Mouse (Mus musculus) hindbrain, postnatal 0 days (tissue): ENCODE measurements around the gene Ldlrap1. TPM values are rescaled to one million over a fixed set of nuclear protein-coding genes. Genes with fewer than 3 reads are reported as not detected.

Experiments
- ATAC-seq: fragments of 200-750 bp; cut with Nextera tagmentation; 2 replicates; pipeline ENCODE4 v1.8.0; 2017; ENCODE audit warnings: mild to moderate bottlenecking, moderate TSS enrichment, moderate library complexity
- DNase-seq: peaks from one replicate; pipeline ENCODE4 v3.0.0-alpha.2; 2015; ENCODE audit warnings: low spot score
- H3K27ac ChIP-seq: fragments of 300-500 bp; sonication (generic); 2 replicates; pipeline ENCODE4 v1.5.1; 2014; ENCODE audit warnings: mild to moderate bottlenecking
- H3K27me3 ChIP-seq: fragments of 300-500 bp; sonication (generic); 2 replicates; pipeline ENCODE4 v1.6.1; 2014; ENCODE audit warnings: low read length, mixed read lengths; ENCODE audit not compliant: insufficient read depth
- H3K36me3 ChIP-seq: fragments of 300-500 bp; sonication (generic); 2 replicates; pipeline ENCODE4 v1.6.1; 2014; ENCODE audit warnings: low read length, mixed read lengths; ENCODE audit not compliant: insufficient read depth
- H3K4me1 ChIP-seq: fragments of 300-500 bp; sonication (generic); 2 replicates; pipeline ENCODE4 v1.6.1; 2014; ENCODE audit warnings: antibody characterized with exemption, low read length, mixed read lengths; ENCODE audit not compliant: insufficient read depth
- H3K4me2 ChIP-seq: fragments of 300-500 bp; sonication (generic); 2 replicates; pipeline ENCODE4 v1.6.1; 2014; ENCODE audit warnings: low read depth, mild to moderate bottlenecking, low read length, moderate library complexity, mixed read lengths
- H3K4me3 ChIP-seq: fragments of 300-500 bp; sonication (generic); 2 replicates; pipeline ENCODE4 v1.5.1; 2014; ENCODE audit warnings: low read length
- H3K9ac ChIP-seq: fragments of 300-500 bp; sonication (generic); replicated peaks from 2 replicates; pipeline ENCODE4 v1.6.1; 2014; ENCODE audit warnings: mild to moderate bottlenecking, low read length, moderate library complexity, mixed read lengths
- H3K9me3 ChIP-seq: fragments of 300-500 bp; sonication (generic); 2 replicates; pipeline ENCODE4 v1.6.1; 2016; ENCODE audit warnings: low read length, mixed read lengths
- CTCF ChIP-seq: IDR thresholded peaks from 2 replicates; pipeline ENCODE4 v1.5.1; 2016; ENCODE audit warnings: antibody characterized with exemption, control low read depth, low read depth
- WGBS: fragments of 180-500 bp; shearing (Covaris S2); extraction: QIAGEN DNeasy Blood & Tissue Kit; methylation state at CpG from one replicate; pipeline ENCODE4 v1.1.7; 2014; 5-methylcytosine and 5-hydroxymethylcytosine counted together
- polyA plus RNA-seq: library from polyadenylated mRNA; unstranded; fragments of >200 nt; fragmentation: Nextera tagmentation; extraction: Ambion mirVana; gene quantifications from 2 replicates; pipeline ENCODE4 v1.2.1, GENCODE M21; 2015
- total RNA-seq: library from RNA; depleted of rRNA; stranded (reverse); fragments of >200 nt; gene quantifications from 2 replicates; pipeline ENCODE4 v1.2.3, GENCODE M21; 2014

Ldlrap1 gene
- total and polyA plus RNA-seq, 2 experiments from 2014 or later = 2.7 to 3.1 TPM

GRCm38 (mm10) chr4:134733371-134733770 lies 34.5 kb downstream of the Ldlrap1 start:
- no peak for ATAC-seq

GRCm38 (mm10) chr4:134730106-134730505 lies 37.7 kb downstream of the Ldlrap1 start:
- H3K4me2 ChIP-seq = no peak overlapping the region
- no peak overlapping the region for H3K4me3 ChIP-seq
- H3K27ac ChIP-seq = no peak overlapping the region
- H3K36me3 ChIP-seq = no peaks in the 10 kb centered on the region
- peaks cover 5% of the 10 kb centered on the region; the same call in 1 of the 2 replicates for H3K4me1 ChIP-seq
- no peaks in the 10 kb centered on the region for H3K27me3 ChIP-seq
- H3K9ac ChIP-seq = no peak overlapping the region
- peak; percentile 35 for DNase-seq
- TF ChIP-seq CTCF = no peak
- no peak for ATAC-seq
- H3K9me3 ChIP-seq = no peaks in the 10 kb centered on the region
- WGBS = 8% methylated on average over 8 of the region's 8 CpGs

More at GRCm38 (mm10) chr4:134733371-134733770, 34.5 kb downstream of the Ldlrap1 start:
- H3K27me3 ChIP-seq = no peaks in the 10 kb centered on the region
- H3K9ac ChIP-seq = no peak overlapping the region
- no peak for TF ChIP-seq CTCF
- no peak overlapping the region for H3K27ac ChIP-seq
- H3K36me3 ChIP-seq = no peaks in the 10 kb centered on the region
- no peak overlapping the region for H3K4me2 ChIP-seq
- 67% methylated on average over 9 of the region's 9 CpGs for WGBS
- H3K9me3 ChIP-seq = no peaks in the 10 kb centered on the region
- DNase-seq = no peak
- H3K4me3 ChIP-seq = no peak overlapping the region
- H3K4me1 ChIP-seq = peaks cover 5% of the 10 kb centered on the region; the same call in 1 of the 2 replicates

- peaks cover 5% of the 10 kb centered on the region; the same call in 1 of the 2 replicates for H3K4me1 ChIP-seq
- TF ChIP-seq CTCF = peak; percentile 63
- ATAC-seq (no peak), DNase-seq (no peak)
- H3K4me2 ChIP-seq = no peak overlapping the region
- no peaks in the 10 kb centered on the region for H3K36me3 ChIP-seq
- H3K9ac ChIP-seq = no peak overlapping the region
- H3K4me3 ChIP-seq = no peak overlapping the region
- WGBS = 68% methylated on average over 13 of the region's 13 CpGs
- no peak overlapping the region for H3K27ac ChIP-seq
- H3K27me3 ChIP-seq = no peaks in the 10 kb centered on the region
- H3K9me3 ChIP-seq = no peaks in the 10 kb centered on the region
These were observed 42.0 kb downstream of the Ldlrap1 start for GRCm38 (mm10) chr4:134725735-134726345.

- ATAC-seq = no peak
- no peaks in the 10 kb centered on the region for H3K36me3 ChIP-seq
- H3K27ac ChIP-seq = no peak overlapping the region
- no peak overlapping the region for H3K4me2 ChIP-seq
- peaks cover under 1% of the 10 kb centered on the region; the same call in 1 of the 2 replicates for H3K4me1 ChIP-seq
- no peak overlapping the region for H3K9ac ChIP-seq
- H3K27me3 ChIP-seq = no peaks in the 10 kb centered on the region
- no peak for DNase-seq
- H3K9me3 ChIP-seq = no peaks in the 10 kb centered on the region
- no peak overlapping the region for H3K4me3 ChIP-seq
- TF ChIP-seq CTCF = no peak
- WGBS = 62% methylated on average over 4 of the region's 4 CpGs
These were observed 42.9 kb downstream of the Ldlrap1 start for GRCm38 (mm10) chr4:134724974-134725373.

- 58% methylated on average over 3 of the region's 3 CpGs for WGBS
- H3K36me3 ChIP-seq = no peaks in the 10 kb centered on the region
- no peak overlapping the region for H3K4me2 ChIP-seq
- no peak for TF ChIP-seq CTCF
- no peaks in the 10 kb centered on the region for H3K27me3 ChIP-seq
- no peaks in the 10 kb centered on the region for H3K4me1 ChIP-seq
- no peak overlapping the region for H3K9ac ChIP-seq
- H3K4me3 ChIP-seq = no peak overlapping the region
- ATAC-seq = no peak
- no peaks in the 10 kb centered on the region for H3K9me3 ChIP-seq
- no peak overlapping the region for H3K27ac ChIP-seq
- DNase-seq = no peak
These were observed 44.6 kb downstream of the Ldlrap1 start for GRCm38 (mm10) chr4:134723251-134723650.

- no peak overlapping the region for H3K4me2 ChIP-seq
- H3K4me1 ChIP-seq = no peaks in the 10 kb centered on the region
- no peaks in the 10 kb centered on the region for H3K27me3 ChIP-seq
- 83% methylated on average over 6 of the region's 6 CpGs for WGBS
- no peaks in the 10 kb centered on the region for H3K36me3 ChIP-seq
- DNase-seq (no peak), ATAC-seq (no peak)
- H3K27ac ChIP-seq = no peak overlapping the region
- H3K9me3 ChIP-seq = no peaks in the 10 kb centered on the region
- no peak overlapping the region for H3K4me3 ChIP-seq
- H3K9ac ChIP-seq = no peak overlapping the region
- no peak for TF ChIP-seq CTCF
These were observed 46.7 kb downstream of the Ldlrap1 start for GRCm38 (mm10) chr4:134721076-134721475.

- Histone ChIP-seq H3K9ac (no peak overlapping the region), H3K27me3 (no peaks in the 10 kb centered on the region), H3K27ac (no peak overlapping the region), H3K4me2 (no peak overlapping the region), H3K4me3 (no peak overlapping the region), H3K36me3 (no peaks in the 10 kb centered on the region), H3K9me3 (no peaks in the 10 kb centered on the region), H3K4me1 (no peaks in the 10 kb centered on the region)
- no peak for ATAC-seq
- no peak for TF ChIP-seq CTCF
- DNase-seq = no peak
- WGBS = 76% methylated on average over 3 of the region's 3 CpGs
These were observed 47.5 kb downstream of the Ldlrap1 start for GRCm38 (mm10) chr4:134720371-134720770.
